Mouse (Mus musculus) layer of hippocampus, adult 8-10 months (tissue): ENCODE measurements around the gene Haao. TPM values are rescaled to one million over a fixed set of nuclear protein-coding genes. Genes with fewer than 3 reads are reported as not detected.

Experiments used
- DNase-seq, 2 experiments: peaks; one replicate each; pipeline ENCODE4 v3.0.0; 2022; ENCODE audit warnings: low spot score in 2 of 2
- total RNA-seq, 4 experiments: library from RNA; stranded (reverse); gene quantifications; 2 replicates each; pipeline ENCODE4 v1.2.4; 2022

Gene Haao
- 1 to 10 TPM in 2 of 4 experiments, not detected in 2; 1.9 to 2.8 TPM for total RNA-seq

DNA sequence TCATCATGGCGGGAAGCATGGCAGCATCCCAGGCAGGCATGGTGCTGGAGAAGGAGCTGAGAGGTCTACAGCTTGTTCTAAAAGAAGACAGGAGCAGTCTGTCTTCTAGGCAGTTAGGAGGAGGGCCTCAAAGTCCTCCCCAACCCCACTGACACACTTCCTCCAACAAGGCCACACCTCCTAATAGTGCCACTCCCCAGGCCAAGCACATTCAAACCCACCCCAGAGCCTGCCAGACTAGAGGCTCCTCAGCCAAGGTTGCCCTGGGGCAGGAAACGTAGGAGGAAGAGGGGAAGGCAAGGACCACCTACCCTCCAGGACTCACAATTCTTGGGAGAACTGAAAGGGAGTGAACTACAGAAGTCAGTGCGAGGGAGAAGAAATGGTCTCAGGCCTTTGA lies at the start of gene Haao:
Gene Haao, minus strand, starts transcription at position 149 of the 400 bp plus-strand sequence.
- no peak for DNase-seq

DNA sequence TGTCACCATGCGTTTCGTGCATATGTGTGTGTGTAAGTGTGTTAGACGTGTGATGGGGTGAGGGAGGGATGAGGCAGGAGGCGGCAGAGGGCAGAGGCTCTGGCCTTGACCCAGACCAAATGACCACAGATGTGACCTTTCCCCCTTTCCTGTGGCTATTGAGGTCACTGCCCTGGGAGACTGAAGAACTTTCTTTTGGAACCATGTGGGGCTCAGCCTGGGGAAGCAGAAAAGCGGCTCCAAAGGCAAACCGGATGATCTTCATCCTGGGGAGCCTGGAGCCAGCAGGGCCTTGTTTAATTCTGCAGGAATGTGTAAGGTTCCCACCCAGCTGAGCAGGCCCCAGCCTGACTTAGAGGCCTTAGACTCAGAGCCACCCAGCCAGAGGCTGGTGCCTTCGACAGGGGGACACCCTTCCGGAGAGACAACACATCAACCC lies 49.6 kb upstream of the Haao start:
- no peak for DNase-seq

DNA sequence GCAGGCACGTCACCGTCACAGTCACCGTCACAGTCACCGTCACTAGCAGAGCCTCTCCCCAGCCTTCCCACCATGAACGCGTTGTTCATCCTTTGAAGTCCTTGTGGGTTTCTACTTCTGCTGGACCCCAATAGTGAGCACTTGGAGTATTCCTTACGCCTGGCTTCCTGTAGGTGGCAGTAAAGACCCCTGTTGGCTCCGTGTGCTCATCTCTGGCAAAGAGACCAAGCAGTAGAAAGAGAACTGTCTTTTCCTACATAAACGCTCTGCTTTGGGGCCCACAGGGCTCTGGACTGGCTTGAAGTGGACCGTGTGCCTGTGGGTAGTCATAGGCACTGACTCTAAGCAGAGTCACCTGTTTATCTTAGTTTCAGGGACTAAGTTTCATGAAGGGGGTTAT lies 49.0 kb upstream of the Haao start:
- peak in 1 of 2 experiments; percentile 58 for DNase-seq

DNA sequence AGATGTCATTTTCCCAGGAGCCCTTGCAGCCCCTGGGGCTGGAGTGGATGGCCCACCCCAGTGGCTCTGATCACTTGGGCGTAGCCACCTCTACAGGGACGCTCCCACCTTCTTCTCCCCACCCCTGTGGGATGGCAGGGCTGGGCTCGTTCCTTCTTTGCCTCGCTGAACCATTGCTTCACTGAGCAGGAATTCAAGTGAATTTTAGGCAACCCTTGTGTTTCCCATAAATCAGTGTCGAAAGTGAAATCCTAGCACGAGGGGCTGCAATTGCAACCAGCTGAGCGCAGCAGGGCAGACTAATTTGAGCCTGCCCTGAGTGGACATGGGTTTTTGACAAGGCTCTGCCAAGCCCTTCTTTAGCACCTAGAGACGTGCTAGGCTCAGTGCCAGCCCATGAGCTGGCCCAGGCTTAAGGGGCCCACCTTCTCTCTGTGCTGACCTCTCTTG lies 47.6 kb upstream of the Haao start:
- no peak for DNase-seq

DNA sequence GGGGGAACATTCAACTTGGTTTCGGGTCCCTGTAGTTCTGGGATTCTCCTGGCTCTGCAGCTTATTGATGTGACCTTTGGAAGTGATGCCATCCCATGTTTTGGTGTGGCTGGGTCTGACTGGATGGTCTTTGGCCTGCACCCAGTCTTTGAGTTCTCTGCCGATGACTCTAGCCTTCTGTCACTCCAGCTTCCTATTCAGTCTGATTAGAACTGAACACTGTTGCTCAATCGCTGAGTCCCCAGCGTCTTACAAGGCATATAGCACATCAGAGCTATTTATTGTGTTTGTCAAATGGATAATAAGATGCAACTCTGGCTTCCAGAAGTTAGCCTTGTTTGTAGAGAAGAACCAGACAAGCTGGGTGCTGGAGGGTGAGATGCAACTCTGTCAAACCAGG lies 45.4 kb upstream of the Haao start:
- DNase-seq, result no peak

DNA sequence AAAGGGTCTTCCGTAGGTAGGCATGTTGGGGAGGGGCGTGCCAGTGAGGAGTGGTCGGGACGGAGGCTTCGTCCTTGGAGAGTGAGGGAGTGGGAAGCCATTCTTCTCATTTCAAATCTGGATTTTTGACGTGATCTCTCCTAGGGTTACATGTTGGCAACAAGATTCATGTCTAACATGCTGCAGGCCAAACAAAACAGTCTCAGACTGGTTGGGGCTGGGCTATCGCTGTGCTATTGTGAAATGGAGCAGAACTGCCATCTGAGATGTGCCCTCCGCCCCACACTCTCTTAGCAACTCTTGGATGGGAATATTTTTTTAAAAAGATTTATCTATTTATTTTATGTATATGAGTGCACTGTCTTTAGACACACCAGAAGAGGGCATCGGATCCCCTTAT lies 44.1 kb upstream of the Haao start:
- DNase-seq, result no peak

DNA sequence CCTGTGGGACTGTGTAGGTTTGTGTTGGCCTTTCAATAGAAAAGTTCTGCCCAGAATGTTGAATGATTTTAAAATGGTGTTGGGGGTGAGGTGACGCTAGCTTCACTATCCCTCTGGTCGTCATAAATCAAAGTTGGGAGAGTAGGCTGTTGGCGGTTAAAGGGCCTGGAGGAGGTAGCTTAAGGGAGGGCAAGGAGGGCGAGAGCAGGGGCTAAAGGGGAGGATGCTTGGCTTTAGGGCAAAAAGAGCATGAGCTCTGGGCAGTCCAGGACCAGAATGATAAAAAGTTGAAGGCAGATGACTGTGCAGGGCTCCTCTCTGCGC lies 42.6 kb upstream of the Haao start:
- DNase-seq, result no peak

DNA sequence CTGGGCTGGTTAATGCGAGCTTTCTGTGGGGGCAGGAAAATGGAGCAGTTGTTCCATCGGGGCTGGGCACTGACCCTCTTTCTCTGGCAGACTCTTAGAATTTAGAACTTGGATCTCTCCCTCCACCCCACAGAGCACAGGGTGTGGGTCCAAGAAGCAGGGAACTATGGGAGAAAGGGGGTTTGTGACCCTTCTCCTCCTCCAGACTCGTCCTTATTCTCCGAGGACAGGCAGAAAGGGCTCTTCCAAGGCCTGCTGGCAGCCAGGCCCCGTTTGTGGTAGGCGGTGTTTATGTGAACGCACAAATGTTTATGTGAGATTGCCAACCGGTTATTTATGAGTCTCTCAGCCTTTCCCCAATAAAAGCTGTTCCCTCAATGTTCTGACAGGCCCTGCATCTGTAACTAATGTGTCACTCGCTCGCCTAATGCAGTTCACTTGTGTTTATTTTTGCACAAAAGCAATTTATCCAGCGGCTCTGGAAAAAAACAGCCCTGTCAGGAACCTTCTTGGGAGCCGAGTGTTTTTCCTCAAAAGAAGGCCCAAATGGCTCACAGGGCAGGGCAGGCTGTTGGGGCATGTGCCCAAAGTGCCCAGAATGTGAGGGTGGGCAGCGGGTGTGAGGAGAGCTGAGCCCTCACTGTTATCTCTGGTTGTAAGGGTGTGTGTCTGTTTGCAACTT lies 42.1 kb upstream of the Haao start:
- peak; percentile 71 to 84 for DNase-seq

DNA sequence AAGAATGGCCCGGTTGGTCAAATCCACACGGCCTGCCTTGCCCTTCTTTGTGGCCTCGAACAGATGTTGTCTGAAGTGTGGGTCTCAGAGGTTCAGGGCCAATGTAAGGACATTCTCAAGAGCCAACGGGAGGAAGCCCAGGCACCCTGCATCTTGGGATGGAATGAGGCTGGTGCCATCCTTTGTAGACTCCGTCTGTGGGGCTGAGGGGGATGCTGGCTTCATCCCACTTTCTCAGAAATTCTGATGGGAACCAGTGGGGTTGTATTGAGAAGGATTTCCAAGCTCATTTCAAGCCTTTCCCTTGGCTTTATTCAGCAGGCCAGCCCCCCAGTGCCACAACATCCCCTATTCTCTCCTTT lies 41.5 kb upstream of the Haao start:
- DNase-seq, result no peak

DNA sequence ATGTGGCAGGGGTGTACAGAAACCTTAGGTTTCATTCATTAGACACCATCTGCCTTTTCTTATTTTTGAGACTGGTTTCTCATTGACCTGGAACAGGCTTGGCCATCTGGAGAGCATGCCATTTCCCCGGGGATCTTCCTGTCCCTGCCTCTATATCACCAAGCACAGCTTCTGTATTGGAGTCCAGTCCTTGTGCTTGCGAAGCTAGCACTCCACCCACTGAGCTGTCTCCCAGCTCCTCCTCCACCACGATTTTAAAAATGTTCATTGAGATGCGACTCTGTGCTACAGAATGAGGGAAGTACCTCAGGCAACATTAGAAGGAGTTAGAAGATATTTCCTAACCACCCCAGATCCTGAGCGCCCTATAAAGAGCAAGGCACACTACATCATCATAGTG lies 39.5 kb upstream of the Haao start:
- no peak for DNase-seq

DNA sequence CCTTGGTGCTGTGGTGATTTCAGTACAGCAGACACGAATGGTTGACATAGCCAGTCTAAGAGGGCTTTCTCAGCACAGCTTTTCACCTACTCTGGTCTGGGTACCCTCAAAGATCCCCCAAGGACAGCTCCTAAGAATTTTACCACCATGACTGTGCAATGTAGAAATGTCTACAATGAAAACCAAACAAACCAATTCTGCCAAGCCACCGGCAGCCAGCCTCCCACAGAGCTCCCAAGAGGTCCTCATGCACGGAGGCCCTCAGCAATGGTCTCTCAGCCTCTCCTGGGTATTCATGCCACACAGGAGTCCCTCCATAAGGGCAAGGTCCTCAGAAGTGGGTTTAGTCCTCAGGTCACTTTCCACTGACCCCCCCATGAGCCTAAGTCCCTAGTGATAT lies 38.6 kb upstream of the Haao start:
- no peak for DNase-seq

DNA sequence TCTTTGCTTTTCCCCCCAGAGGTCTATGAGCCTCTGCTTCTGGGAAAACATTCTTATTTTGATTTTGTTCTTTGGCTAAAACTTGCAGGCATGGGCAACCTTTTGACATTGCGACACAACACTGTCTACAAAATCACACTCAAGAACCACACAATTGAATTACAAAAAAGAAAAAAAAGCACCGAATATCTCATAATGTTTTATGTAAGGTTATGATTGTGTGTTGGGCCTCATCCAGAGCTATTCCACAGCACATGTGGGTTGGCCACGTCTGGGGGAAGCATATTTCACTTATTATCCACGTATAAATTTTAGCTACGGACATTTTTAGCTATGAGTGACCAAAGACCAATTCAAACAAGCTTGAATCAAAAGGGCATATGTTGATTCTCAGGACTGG lies 38.0 kb upstream of the Haao start:
- DNase-seq, result no peak

DNA sequence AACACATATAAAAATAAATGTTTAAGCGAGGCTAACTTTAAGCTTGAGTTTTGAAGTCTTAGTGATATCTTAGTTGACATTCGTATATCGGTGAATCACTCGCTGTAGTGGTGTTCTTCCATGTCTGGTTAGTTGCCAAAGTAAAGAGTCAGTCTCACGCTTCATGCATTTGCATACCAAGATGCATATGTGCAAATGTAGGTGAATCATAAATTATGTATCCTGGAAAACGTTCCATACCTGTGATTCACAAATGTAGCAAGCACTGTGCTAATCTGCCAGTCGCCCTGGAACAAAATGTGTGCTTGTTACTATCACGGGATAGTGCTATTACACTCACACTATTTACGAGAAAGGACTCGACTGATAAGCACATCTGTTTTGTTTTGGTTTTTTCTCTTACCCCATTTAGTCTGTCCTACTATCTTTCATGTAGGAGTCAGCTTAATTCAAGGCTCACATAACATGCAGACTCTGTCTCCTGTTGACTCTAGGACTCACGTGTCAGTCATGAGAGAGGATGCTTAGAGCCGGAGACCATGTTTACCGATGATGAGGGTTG lies 37.3 kb upstream of the Haao start:
- no peak for DNase-seq

DNA sequence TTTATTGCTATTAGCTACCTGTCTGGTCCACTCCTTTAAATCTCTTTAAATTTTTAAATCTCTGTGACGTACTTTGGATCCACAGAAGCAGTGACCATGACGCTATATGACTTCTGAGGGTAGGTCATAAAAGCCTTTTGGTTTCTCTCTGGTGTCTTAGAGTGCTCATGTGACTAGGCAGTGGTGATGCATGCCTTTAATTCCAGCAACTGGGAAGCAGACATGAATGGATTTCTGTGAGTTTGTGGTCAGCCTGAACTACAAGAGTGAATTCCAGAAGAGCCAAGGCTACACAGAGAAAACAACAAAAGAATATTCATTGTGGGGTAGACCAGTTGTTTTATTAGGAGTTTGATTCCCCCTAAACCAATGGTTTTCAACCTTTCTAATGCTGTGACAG lies 35.0 kb upstream of the Haao start:
- no peak for DNase-seq

DNA sequence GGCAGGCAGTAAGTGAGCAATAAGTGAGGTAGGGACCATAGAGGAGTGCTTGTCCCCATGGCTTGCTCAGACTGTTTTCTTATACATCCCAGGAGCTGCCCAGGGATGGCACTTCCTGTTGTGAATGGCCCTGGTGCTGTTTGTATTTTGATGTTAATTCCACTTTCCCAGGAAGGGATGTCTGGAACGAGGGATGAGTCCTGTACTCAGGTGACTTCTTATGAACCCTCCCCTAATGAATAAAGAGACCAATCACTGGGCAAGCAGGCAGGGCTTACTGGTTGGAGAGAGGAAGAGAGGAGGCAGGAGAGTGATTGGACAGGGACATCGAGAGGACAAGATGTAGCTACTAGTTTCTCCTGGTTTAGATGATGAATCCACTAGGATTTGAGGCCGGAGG lies 33.3 kb upstream of the Haao start:
- no peak for DNase-seq

DNA sequence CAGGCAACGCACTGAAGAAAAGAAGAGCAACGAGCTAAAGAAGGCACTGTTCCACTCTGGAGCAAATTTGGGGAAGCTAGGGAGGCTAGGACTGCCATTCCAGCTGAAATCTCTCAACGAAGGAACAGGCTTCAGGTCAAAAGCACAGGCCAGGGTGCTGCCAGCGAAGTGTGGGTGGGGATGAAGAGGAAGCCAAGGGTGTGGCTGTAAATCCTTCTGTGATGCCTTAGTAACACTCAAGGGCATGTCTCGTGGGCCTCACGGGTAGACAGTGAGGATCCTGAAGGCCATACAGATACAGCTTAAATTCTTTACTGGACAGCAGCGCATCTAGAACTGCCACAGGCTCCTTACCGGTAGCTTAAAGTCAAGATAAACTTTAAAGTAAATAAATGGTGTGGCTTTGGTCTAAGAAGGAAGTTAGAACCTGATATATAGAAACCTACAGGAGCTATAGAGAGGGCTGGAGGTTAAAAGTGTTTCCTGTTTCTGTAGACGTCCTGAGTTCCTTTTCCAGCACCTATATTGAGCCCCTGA lies 32.5 kb upstream of the Haao start:
- no peak for DNase-seq

DNA sequence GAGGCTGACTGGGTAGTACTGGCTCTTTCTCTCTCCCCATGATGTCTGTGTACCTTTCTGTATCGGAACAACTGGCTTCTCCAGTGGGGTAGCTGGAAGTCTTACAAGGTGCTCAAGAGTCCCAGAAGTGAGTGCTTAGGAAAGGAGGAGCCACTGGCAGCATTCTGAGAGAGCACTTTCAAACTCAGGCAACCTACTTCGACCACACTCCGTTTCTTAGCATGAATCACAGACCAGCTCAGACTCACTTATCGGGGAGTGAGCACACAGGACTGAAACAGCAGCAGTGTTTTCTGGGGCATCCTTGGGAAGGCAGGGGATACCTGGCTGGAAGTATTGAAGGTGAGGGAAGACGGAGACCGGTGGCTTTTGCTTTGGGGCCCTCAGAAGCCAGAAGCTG lies 31.9 kb upstream of the Haao start:
- DNase-seq, result no peak

DNA sequence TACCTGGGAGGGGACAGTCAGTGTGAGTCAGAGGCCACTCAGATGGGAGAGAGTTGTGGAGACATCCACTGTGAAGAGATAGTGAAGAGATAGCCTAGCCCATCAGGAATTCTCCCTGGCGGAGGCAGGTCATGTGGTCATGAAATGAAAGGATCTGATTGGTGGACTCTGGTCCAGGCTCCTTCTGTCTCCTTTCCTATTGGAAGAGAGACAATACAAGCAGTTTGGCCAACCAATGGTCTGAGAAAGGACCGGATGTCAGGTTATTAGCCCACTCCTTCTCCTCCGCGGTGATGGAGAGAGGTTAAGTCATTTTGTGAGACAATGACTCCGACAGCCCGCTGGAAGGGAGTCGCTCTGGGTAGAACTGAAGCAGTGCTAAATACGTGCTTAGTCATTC lies 26.8 kb upstream of the Haao start:
- no peak for DNase-seq

DNA sequence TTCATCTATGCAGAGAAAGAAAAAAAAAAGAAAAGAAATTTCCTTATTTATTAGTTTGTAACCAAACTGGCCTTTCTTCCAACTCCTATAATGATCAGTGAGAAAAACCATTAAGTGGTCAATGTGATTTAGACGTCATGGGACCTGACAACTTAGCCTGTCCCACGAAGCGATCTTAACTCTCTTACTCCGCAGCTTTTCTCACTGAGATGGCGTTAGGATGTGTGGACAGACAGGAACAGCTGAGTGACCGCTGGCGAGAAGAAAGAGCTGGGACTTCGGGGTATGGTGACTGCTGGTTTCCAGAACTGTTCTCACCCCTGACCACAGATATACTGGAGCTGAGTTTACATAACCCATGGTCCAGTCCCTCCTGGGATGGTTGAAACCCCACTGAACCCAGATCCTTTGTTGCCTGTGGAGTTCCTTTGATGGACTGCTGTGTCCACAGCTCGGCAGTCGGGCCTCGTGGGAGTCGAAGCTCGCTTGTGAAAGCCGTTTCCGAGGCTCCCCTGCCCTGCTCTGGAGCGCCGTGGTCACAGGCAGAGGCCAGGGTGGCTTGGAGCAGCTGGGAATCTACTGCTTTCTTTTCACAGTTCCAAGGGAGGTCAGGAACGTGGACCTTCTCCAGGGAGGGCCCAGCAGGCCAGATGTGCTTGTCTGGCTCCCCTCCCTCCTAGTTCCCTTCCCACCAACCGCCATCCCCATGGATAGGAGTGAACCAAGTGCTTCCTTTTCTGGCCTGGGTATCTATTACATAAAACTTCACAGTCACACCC lies 25.8 kb upstream of the Haao start:
- no peak for DNase-seq

DNA sequence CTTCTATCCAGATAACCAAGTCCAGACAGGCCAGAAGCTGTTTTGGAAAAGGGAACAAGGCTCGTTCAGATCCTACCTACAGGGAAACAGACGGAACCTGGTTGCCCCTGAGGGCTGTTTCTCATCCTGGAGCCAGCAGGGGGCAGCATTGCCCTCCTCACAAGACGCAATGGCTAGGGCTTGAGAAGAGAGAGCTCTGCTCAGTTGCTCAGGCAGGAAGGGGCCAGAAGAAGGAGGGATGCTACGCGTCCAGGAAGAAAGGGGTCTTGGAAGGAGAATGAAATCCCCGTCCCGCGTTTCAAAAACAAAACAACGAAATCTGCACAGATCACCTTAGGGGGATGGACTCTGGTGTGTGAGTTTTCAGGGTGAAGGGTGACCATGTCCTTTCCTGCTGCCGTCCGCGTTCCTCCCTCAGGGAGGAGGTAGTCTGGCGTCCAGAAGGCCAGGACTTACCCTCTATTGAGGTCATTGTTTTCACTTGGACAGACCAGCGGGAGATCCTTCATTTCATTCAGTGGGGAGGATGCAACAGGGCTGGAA lies 25.1 kb upstream of the Haao start:
- peak; percentile 76 to 84 for DNase-seq

DNA sequence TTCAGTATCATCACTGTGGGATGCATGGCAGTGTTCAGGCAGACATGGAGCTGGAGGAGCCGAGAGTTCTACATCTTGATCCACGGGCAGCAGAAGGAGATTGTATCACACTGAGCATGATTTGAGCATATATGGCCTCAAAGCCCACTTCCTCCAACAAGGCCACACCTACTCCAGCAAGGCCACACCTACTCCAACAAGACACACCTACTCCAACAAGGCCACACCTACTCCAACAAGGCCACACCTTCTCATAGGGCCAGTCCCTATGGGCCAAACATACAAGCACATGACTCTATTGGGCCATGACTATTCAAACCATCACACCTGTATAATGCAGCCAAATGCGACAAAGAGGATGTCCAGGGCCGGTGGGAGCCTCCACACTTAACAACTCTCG lies 23.6 kb upstream of the Haao start:
- no peak for DNase-seq

DNA sequence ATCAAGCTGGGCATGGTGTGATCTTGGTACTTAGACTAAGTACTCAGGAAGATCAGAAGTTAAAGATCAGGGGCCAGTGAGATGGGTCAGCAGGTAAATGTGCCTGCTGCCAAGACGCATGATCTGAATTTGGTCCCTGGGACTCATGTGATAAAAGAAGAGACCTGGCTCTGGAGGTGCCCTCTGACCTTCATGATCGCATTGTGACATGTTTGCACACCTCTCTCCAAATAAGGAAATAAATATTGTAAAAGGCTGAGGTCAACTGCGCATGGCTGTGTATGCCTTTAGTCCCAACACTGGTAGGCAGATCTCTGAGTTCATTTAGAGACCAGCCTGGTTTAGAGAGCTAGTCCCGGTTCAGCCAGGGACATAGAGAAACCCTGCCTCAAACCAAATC lies 22.6 kb upstream of the Haao start:
- no peak for DNase-seq
